Mouse (Mus musculus): ENCODE results near the gene Trim71. TPM values are rescaled to one million over a fixed set of nuclear protein-coding genes. Genes with fewer than 3 reads are reported as not detected.

Gene Trim71
- total and polyA plus RNA-seq, 3 experiments: not detected

DNA sequence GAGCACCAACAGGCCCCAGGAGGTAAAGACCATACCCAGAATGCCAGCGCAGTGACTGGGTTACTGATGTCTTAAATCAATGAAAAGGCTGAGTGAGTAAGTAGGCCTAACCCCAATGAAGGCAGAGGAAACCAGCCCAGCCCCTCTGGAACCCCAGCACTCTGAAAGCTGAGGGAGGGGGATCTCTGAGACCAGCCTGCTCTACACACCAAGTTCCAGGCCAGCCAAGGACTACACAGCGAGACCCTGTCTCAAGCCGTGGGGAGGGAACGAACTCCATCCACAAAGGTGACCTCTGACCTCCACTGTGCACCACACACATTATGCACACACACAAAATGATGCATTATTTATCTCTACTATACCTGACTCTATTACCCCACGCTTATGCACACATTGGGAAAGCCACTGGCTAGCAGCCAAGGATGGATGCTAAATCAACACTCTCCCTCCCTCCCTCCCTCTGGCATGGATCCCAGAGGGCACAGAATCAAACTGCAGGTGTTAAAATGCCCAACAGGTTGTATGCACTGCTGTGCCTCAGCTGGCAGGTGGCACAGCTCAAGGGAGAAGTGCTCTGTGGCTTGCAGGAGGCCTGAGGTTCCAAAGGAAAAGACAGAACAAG is 9.7 kb downstream of the Trim71 start:
- Histone ChIP-seq H3K9me3 (replicated peaks; ENCODE audit: insufficient read depth, low read length) (no peaks in the 10 kb centered on the region), H3K4me1 (ENCODE audit: control insufficient read depth in 1 of 2, insufficient read depth in 2 of 2, low read length in 2 of 2) (no peaks in the 10 kb centered on the region), H3K36me3 (ENCODE audit: control insufficient read depth in 1 of 2, insufficient read depth in 2 of 2, low read length in 2 of 2) (no peaks in the 10 kb centered on the region), H3K27me3 (ENCODE audit: control insufficient read depth in 1 of 2, insufficient read depth in 2 of 2, low read length in 2 of 2) (peaks cover 0 to 3% of the 10 kb centered on the region in 2 experiments; a peak in 2 of 4 replicates), H3K27ac (ENCODE audit: control insufficient read depth, low read depth, low read length) (no peak overlapping the region), H3K4me3 (ENCODE audit: control insufficient read depth in 1 of 2, insufficient read depth in 1 of 2, low read depth in 2 of 2, low read length in 2 of 2) (no peak overlapping the region), H3K9ac (ENCODE audit: control insufficient read depth, low read depth, low read length, poor library complexity, severe bottlenecking) (no peak overlapping the region), H3K79me2 (ENCODE audit: control insufficient read depth, insufficient read depth, low read length, poor library complexity) (no peaks in the 10 kb centered on the region)
- TF ChIP-seq TCF12 (IDR thresholded peaks at IDR 0.05; ENCODE audit: low read depth, low read length): no peak
- TF ChIP-seq MXI1 (IDR thresholded peaks at IDR 0.05; ENCODE audit: low read depth, low read length): no peak
- no peak for TF ChIP-seq ELF1 (IDR thresholded peaks at IDR 0.05; ENCODE audit: low read depth, low read length)
- no peak for TF ChIP-seq ZC3H11A (IDR thresholded peaks at IDR 0.05; ENCODE audit: low read depth, low read length)
- no peak for TF ChIP-seq MEF2A (IDR thresholded peaks at IDR 0.05; ENCODE audit: extremely low read depth, insufficient replicate concordance, low read depth, low read length, poor library complexity, severe bottlenecking)
- TF ChIP-seq CHD1 (IDR thresholded peaks at IDR 0.05; ENCODE audit: low read depth, low read length): no peak
- no peak for TF ChIP-seq POLR2AphosphoS2 (IDR thresholded peaks at IDR 0.05; ENCODE audit: low read length)
- no peak for TF ChIP-seq SMC3 (IDR thresholded peaks at IDR 0.05; ENCODE audit: low read depth, low read length)
- no peak for TF ChIP-seq HCFC1 (IDR thresholded peaks at IDR 0.05; ENCODE audit: low read depth, low read length)
- no peak for DNase-seq (ENCODE audit: low read depth, low spot score)

DNA sequence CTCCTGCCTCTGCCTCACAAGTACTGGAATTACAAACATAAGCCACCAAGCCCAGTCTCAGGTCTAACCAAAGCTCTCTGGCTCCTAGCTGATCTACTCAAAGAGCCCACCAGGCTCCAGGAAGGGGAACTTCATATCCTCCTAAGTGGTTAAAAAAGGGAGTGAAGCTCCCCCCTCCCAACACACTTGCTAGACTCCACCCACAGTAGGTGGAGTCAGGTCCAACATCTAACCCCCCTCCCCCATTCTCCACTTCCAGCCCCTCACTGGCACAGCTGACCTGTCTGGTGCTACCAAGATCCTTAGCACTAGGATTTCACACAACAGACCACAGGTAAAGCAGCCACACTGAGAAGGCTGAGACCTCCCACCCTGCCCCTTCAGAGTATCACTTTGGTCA is 10.3 kb downstream of the Trim71 start:
- Histone ChIP-seq H3K9ac (ENCODE audit: control insufficient read depth, low read depth, low read length, poor library complexity, severe bottlenecking) (no peak overlapping the region), H3K27me3 (ENCODE audit: control insufficient read depth in 1 of 2, insufficient read depth in 2 of 2, low read length in 2 of 2) (peaks cover 0 to 3% of the 10 kb centered on the region in 2 experiments; a peak in 2 of 4 replicates), H3K79me2 (ENCODE audit: control insufficient read depth, insufficient read depth, low read length, poor library complexity) (no peaks in the 10 kb centered on the region), H3K36me3 (ENCODE audit: control insufficient read depth in 1 of 2, insufficient read depth in 2 of 2, low read length in 2 of 2) (no peaks in the 10 kb centered on the region), H3K9me3 (replicated peaks; ENCODE audit: insufficient read depth, low read length) (no peaks in the 10 kb centered on the region), H3K4me3 (ENCODE audit: control insufficient read depth in 1 of 2, insufficient read depth in 1 of 2, low read depth in 2 of 2, low read length in 2 of 2) (no peak overlapping the region), H3K4me1 (ENCODE audit: control insufficient read depth in 1 of 2, insufficient read depth in 2 of 2, low read length in 2 of 2) (no peaks in the 10 kb centered on the region), H3K27ac (ENCODE audit: control insufficient read depth, low read depth, low read length) (no peak overlapping the region)
- TF ChIP-seq RCOR1 (IDR thresholded peaks at IDR 0.05; ENCODE audit: low read depth, low read length) (no peak), JUND (IDR thresholded peaks at IDR 0.05; ENCODE audit: low read depth, low read length) (no peak), CHD2 (IDR thresholded peaks at IDR 0.05; ENCODE audit: low read length) (no peak), TAL1 (IDR thresholded peaks at IDR 0.05; ENCODE audit: low read length) (no peak), RAD21 (IDR thresholded peaks at IDR 0.05; ENCODE audit: low read depth, low read length) (no peak), MAX (IDR thresholded peaks at IDR 0.05; ENCODE audit: low read length) (no peak), ZNF384 (IDR thresholded peaks at IDR 0.05; ENCODE audit: low read depth, low read length) (no peak), ZKSCAN1 (IDR thresholded peaks at IDR 0.05; ENCODE audit: low read depth, low read length) (no peak), USF1 (IDR thresholded peaks at IDR 0.05; ENCODE audit: low read depth, low read length) (no peak), NRF1 (IDR thresholded peaks at IDR 0.05; ENCODE audit: insufficient read depth, low read depth, low read length, poor library complexity, severe bottlenecking) (no peak), CTCF (IDR thresholded peaks at IDR 0.05 in 2 of 3, conservative IDR thresholded peaks at IDR 0.05 in 1 of 3; ENCODE audit: control insufficient read depth in 1 of 3, insufficient read depth in 1 of 3, low read depth in 2 of 3, low read length in 3 of 3, poor library complexity in 1 of 3, severe bottlenecking in 1 of 3) (no peak), TBP (IDR thresholded peaks at IDR 0.05; ENCODE audit: low read depth, low read length) (no peak), CHD1 (IDR thresholded peaks at IDR 0.05; ENCODE audit: low read depth, low read length) (no peak), MXI1 (IDR thresholded peaks at IDR 0.05; ENCODE audit: low read depth, low read length) (no peak)
- DNase-seq (ENCODE audit: low read depth, low spot score): no peak

Data from MEL (cell line).